Mouse (Mus musculus): ENCODE results near the gene Gast. TPM values are rescaled to one million over a fixed set of nuclear protein-coding genes. Genes with fewer than 3 reads are reported as not detected.

The Gast gene
- total RNA-seq, 2 experiments from 2014 or later = not detected

GRCm38 (mm10) chr11:100371981-100372558 is 37.9 kb downstream of the Gast start:
- TF ChIP-seq CTCF (IDR thresholded peaks at IDR 0.05) = no peak
- Histone ChIP-seq H3K27ac (no peak overlapping the region), H3K4me3 (no peak overlapping the region)
- intact Hi-C loops (cut with DNase I) = no loop called here
- no peak for DNase-seq (ENCODE audit: extremely low spot score in 1 of 2, low spot score in 2 of 2)

- DNase-seq (ENCODE audit: extremely low spot score in 1 of 2, low spot score in 2 of 2) = no peak
- no peak overlapping the region for H3K27ac ChIP-seq
- H3K4me3 ChIP-seq = no peak overlapping the region
- no peak for TF ChIP-seq CTCF (IDR thresholded peaks at IDR 0.05)
- intact Hi-C loops (cut with DNase I) = no loop called here
Observed at GRCm38 (mm10) chr11:100375127-100375526, 40.9 kb downstream of the Gast start.

- intact Hi-C loops (cut with DNase I) = no loop called here
Observed at GRCm38 (mm10) chr11:100376005-100376404, 41.8 kb downstream of the Gast start.

GRCm38 (mm10) chr11:100376746-100377389 is 42.7 kb downstream of the Gast start:
- no peak for DNase-seq (ENCODE audit: extremely low spot score in 1 of 2, low spot score in 2 of 2)
- Histone ChIP-seq H3K4me3 (no peak overlapping the region), H3K27ac (no peak overlapping the region)
- no peak for TF ChIP-seq CTCF (IDR thresholded peaks at IDR 0.05)
- intact Hi-C loops (cut with DNase I) = no loop called here

More at GRCm38 (mm10) chr11:100376005-100376404, 41.8 kb downstream of the Gast start:
- H3K4me3 ChIP-seq = no peak overlapping the region
- no peak overlapping the region for H3K27ac ChIP-seq
- no peak for DNase-seq (ENCODE audit: extremely low spot score in 1 of 2, low spot score in 2 of 2)
- no peak for TF ChIP-seq CTCF (IDR thresholded peaks at IDR 0.05)

DNA sequence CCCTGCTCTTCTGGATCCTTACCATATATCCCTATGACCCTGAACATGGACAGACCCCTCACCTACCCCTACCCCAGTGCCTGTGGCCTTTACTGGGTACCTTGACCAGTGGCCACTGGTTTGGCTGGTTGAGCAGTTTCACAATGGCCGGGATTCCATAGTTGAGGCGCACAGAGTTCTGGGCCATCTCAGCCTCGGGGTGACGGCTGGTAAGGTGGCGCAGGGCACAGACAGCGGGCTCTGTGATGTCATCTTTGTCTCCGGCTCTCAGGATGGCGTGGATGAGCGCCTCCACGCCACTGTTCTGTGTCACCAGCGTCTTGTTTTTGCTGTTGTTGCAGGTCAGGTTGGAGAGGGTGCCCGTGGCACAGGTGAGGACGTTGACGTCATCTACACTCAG is 43.8 kb downstream of the Gast start:
- Histone ChIP-seq H3K27ac (no peak overlapping the region), H3K4me3 (no peak overlapping the region)
- DNase-seq (ENCODE audit: extremely low spot score in 1 of 2, low spot score in 2 of 2) = no peak
- TF ChIP-seq CTCF (IDR thresholded peaks at IDR 0.05) = no peak
- intact Hi-C loops (cut with DNase I) = no loop called here

DNA sequence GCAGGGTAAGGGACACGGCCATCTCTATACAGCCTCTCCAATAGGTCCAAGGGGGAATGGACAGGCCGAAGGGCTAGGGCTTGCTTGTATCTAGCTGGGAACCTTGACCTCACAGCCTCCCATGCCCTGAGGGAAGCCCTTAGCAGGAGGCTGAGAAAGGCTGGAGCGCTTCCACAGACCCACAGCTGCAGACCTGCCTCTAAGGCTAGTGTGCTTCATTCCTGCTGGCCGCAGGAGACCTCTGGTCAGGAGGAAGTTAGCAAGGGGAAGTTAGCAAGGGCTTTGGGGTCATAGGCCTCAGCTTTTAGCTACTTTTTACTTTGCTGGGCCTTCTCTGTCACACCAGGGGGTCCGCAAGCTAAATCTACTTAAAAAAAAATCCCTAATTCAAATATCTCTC is 44.2 kb downstream of the Gast start:
- Histone ChIP-seq H3K27ac (no peak overlapping the region), H3K4me3 (no peak overlapping the region)
- intact Hi-C loops (cut with DNase I) = no loop called here
- DNase-seq (ENCODE audit: extremely low spot score in 1 of 2, low spot score in 2 of 2) = no peak
- no peak for TF ChIP-seq CTCF (IDR thresholded peaks at IDR 0.05)

DNA sequence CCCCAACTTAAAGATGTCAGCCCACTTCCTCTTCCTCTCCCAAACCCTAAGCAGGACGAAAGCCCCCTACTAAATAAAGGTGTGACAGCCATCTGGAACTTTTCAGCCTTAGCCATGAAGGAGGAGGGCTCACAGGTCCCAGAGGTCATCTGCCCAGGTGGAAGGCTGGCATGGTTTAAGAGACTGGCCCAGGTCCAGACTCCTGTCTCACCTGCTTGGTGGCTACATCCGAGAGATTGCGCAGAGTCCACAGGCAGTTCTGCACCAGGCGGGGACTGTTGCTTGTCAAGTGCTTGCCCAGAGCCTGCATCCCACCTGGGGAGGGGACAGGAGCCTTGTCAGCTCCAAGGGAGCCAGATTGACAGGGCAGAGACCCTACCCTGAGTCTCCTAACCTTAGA is 45.1 kb downstream of the Gast start:
- no peak for TF ChIP-seq CTCF (IDR thresholded peaks at IDR 0.05)
- no peak overlapping the region for H3K4me3 ChIP-seq
- H3K27ac ChIP-seq = no peak overlapping the region
- DNase-seq (ENCODE audit: extremely low spot score in 1 of 2, low spot score in 2 of 2) = no peak
- intact Hi-C loops (cut with DNase I) = no loop called here

GRCm38 (mm10) chr11:100382682-100383081 is 48.5 kb downstream of the Gast start:
- intact Hi-C loops (cut with DNase I) = no loop called here
- no peak for DNase-seq (ENCODE audit: extremely low spot score in 1 of 2, low spot score in 2 of 2)
- TF ChIP-seq CTCF (IDR thresholded peaks at IDR 0.05) = no peak
- Histone ChIP-seq H3K27ac (no peak overlapping the region), H3K4me3 (no peak overlapping the region)

DNA sequence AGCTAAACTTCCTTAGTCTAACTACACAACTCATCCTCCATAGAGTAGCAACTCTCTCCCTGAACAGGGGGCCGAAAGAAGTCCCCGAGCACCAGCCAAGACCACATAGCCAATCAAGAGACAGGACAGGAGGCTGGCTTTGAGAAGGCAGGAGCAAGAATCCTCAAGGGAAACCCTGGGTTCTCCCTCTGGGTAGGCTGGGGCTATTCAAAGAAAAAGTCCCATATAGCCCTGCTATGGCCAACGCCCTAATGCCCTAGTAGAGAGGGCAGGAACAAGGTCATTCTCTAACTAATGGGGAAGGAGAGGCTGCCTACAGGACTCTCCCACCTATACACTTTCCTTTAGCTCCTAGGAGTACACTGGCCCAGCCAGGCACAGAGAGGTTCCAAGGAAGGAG is 50.8 kb downstream of the Gast start:
- Histone ChIP-seq H3K27ac (no peak overlapping the region), H3K4me3 (no peak overlapping the region)
- DNase-seq (ENCODE audit: extremely low spot score in 1 of 2, low spot score in 2 of 2) = no peak
- intact Hi-C loops (cut with DNase I) = no loop called here
- TF ChIP-seq CTCF (IDR thresholded peaks at IDR 0.05) = no peak

DNA sequence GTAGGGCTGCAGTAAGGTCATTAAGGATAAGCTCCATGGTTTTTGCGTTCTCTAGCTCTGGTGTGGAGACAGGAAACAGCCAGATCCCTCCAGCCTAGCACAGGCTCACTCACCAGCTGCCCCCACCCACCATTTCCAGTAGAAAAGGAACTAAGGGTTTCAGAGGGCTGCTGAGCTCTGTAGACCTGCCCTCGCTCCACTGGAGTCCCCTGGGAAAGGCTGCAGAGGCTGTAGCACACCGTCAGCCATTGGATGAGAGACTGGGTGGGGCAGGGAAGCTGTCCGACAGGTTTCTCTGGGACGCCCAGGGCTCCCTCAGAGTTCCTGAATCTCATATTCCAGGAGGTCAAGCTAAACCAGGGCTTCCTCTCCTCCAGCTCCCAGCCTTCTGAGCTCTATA is 52.4 kb downstream of the Gast start:
- intact Hi-C loops (cut with DNase I) = no loop called here
- TF ChIP-seq CTCF (IDR thresholded peaks at IDR 0.05) = no peak
- Histone ChIP-seq H3K4me3 (no peak overlapping the region), H3K27ac (no peak overlapping the region)
- no peak for DNase-seq (ENCODE audit: extremely low spot score in 1 of 2, low spot score in 2 of 2)

Other genes with a start within 250 kb of the Gast start
- gene Krt32, start 246.2 kb upstream of the Gast start, total RNA-seq (2021) = not detected
- gene Krt35, start 238.2 kb upstream of the Gast start, total RNA-seq (2021) = not detected
- not detected for gene Krt36, start 228.8 kb upstream of the Gast start, total RNA-seq (2021)
- gene Krt13, start 212.8 kb upstream of the Gast start, total RNA-seq (2021) = not detected
- not detected for gene Krt15, start 198.5 kb upstream of the Gast start, total RNA-seq (2021)
- gene Krt19, start 185.7 kb upstream of the Gast start, total RNA-seq (2021) = not detected
- 1 to 10 TPM; 3.2 to 3.4 TPM for gene Krt9, start 141.2 kb upstream of the Gast start, total RNA-seq (2021)
- gene Krt14, start 126.9 kb upstream of the Gast start, total RNA-seq (2021) = not detected
- gene Krt16, start 85.5 kb upstream of the Gast start, total RNA-seq (2021) = not detected
- not detected for gene Krt17, start 73.4 kb upstream of the Gast start, total RNA-seq (2021)
- not detected for gene Krt42, start 64.5 kb upstream of the Gast start, total RNA-seq (2021)
- gene Eif1, start 14.5 kb upstream of the Gast start, total RNA-seq (2021) = 100 to 1,000 TPM; 746 to 811 TPM
- 100 to 1,000 TPM; 150 to 194 TPM for gene Hap1, start 21.7 kb downstream of the Gast start, total RNA-seq (2021)
- gene Jup, start 63.4 kb downstream of the Gast start, total RNA-seq (2021) = 10 to 100 TPM; 51.2 to 53.7 TPM
- gene P3h4, start 80.4 kb downstream of the Gast start, total RNA-seq (2021) = 1 to 10 TPM; 7.6 to 9.4 TPM
- gene Fkbp10, start 81.3 kb downstream of the Gast start, total RNA-seq (2021) = 1 to 10 TPM; 3.6 to 4.8 TPM
- gene Nt5c3b, start 107.4 kb downstream of the Gast start, total RNA-seq (2021) = 10 to 100 TPM; 48.4 to 64.1 TPM
- gene Klhl10, start 107.5 kb downstream of the Gast start, total RNA-seq (2021) = 1 to 10 TPM in 1 of 2 experiments, under 1 TPM in 1; 0.61 to 1.4 TPM
- 100 to 1,000 TPM in 1 of 2 experiments, 10 to 100 TPM in 1; 98.9 to 109 TPM for gene Klhl11, start 138.3 kb downstream of the Gast start, total RNA-seq (2021)
- gene Acly, start 193.6 kb downstream of the Gast start, total RNA-seq (2021) = 100 to 1,000 TPM; 119 to 131 TPM
- gene Ttc25, start 211.2 kb downstream of the Gast start, total RNA-seq (2021) = 1 to 10 TPM; 1.0 to 1.4 TPM
- 100 to 1,000 TPM; 117 to 121 TPM for gene Cnp, start 240.5 kb downstream of the Gast start, total RNA-seq (2021)

All from left cerebral cortex, adult 2 months (tissue).